Mouse (Mus musculus) adrenal gland, adult 2 months (tissue): ENCODE results near the gene Flywch1. TPM values are rescaled to one million over a fixed set of nuclear protein-coding genes. Genes with fewer than 3 reads are reported as not detected.

Source experiments
- DNase-seq: peaks from one replicate; pipeline ENCODE4 v3.0.0; 2021
- polyA plus RNA-seq: library from polyadenylated mRNA; depleted of rRNA; stranded (reverse); fragments of >200 nt; gene quantifications from 2 replicates; pipeline ENCODE4 v1.2.3, GENCODE M21; 2012; rRNA removed
- total RNA-seq, 2 experiments: library from RNA; stranded (reverse); gene quantifications; 2 replicates each; pipeline ENCODE4 v1.2.3; 2021

The Flywch1 gene
- total and polyA plus RNA-seq, 3 experiments: 45.8 to 85.0 (median 61.8) TPM

DNA sequence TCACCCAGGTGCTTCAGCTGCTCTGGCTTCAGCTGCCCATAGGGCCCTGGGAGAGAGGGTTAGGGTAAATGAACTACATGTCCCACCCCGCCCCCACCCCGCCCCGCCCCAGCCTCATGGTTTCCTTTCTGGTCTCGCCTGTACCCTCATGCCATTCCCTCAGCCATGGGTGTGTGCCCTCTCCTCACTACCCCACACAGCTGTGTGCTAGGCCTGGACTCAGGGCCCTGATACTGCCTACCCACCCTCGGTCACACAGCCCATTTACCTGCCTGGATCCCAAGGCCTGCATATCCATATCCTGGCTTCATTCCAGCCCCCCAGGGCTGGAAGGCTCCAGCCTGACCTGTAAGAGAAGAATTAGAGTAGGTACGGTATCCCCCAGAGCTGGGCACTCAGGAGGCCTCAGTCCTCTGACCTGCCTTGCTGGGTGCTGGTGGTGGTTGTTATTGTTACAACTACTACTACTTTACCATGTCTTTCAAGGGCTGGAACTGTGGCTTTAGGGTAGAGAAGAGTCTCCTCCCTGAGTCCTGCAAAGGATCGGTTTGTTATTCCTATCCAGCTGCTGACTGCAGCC lies 65.8 kb downstream of the Flywch1 start:
- DNase-seq: no peak

DNA sequence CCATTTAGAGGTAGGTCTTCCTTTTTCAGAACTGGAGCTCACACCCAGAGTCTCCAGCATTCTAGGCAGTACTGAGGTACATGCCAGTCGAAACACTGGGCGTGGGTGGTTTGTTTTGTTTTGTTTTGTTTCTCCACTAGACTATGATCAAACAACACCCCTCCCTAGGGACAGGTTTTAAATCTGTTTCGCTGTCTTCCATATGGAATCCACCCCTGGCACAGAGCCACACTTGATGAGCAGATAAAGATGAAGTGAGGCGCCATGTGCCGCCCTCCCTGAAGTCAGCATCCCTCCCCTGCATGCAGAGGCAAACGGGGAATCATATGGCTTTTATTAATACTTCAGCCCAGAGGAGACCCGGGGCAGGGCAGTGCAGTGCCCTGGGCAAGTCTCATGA lies 66.7 kb downstream of the Flywch1 start:
- DNase-seq: no peak

DNA sequence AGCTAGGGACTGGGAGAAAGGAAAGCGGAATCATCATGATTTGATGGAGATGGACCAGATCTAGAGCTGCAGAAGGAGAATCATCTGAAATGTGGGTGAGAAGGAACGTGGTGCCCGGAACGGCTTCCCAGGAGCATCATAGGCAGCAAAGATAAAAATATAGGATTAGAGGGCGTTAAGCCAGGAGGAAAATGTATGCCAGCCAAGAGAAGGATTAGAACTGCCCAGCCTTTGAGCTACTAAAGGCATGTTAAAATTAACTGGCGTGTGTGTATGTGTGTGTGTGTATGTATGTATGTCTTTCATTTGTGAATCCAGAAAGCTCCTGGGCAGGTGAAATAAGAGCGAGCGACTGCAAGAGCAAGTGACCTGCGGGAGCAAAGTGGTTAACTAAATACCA lies 68.1 kb downstream of the Flywch1 start:
- DNase-seq: no peak

Other genes with a start within 250 kb of the Flywch1 start
- gene Zfp213, start 207.4 kb downstream of the Flywch1 start, total RNA-seq: 10 to 100 TPM; 11.0 to 11.6 TPM
- 25.5 and 28.1 TPM in 2 replicates for gene Zfp213, start 207.4 kb downstream of the Flywch1 start, polyA plus RNA-seq
- 10 to 100 TPM in 1 of 2 experiments, 1 to 10 TPM in 1; 6.6 to 12.4 TPM for gene Zfp13, start 172.1 kb downstream of the Flywch1 start, total RNA-seq
- gene Zfp13, start 172.1 kb downstream of the Flywch1 start, polyA plus RNA-seq: 25.1 and 25.4 TPM in 2 replicates
- gene Zscan10, start 170.7 kb downstream of the Flywch1 start, total RNA-seq: not detected
- gene Zscan10, start 170.7 kb downstream of the Flywch1 start, polyA plus RNA-seq: 0.04 TPM in 1 of 2 replicates, not detected in the other
- under 1 TPM in 1 of 2 experiments, not detected in 1; 0.10 TPM for gene Mmp25, start 126.3 kb downstream of the Flywch1 start, total RNA-seq
- gene Mmp25, start 126.3 kb downstream of the Flywch1 start, polyA plus RNA-seq: 0.13 and 0.42 TPM in 2 replicates
- gene Bicdl2, start 111.1 kb downstream of the Flywch1 start, total RNA-seq: not detected
- not detected in 2 replicates for gene Bicdl2, start 111.1 kb downstream of the Flywch1 start, polyA plus RNA-seq
- 100 to 1,000 TPM; 170 to 228 TPM for gene Hcfc1r1, start 98.0 kb downstream of the Flywch1 start, total RNA-seq
- 747 and 838 TPM in 2 replicates for gene Hcfc1r1, start 98.0 kb downstream of the Flywch1 start, polyA plus RNA-seq
- 10 to 100 TPM; 19.5 to 36.7 TPM for gene Thoc6, start 97.7 kb downstream of the Flywch1 start, total RNA-seq
- 28.1 and 30.6 TPM in 2 replicates for gene Thoc6, start 97.7 kb downstream of the Flywch1 start, polyA plus RNA-seq
- 100 to 1,000 TPM; 147 to 270 TPM for gene Tnfrsf12a, start 94.1 kb downstream of the Flywch1 start, total RNA-seq
- 83.4 and 96.8 TPM in 2 replicates for gene Tnfrsf12a, start 94.1 kb downstream of the Flywch1 start, polyA plus RNA-seq
- gene Cldn6, start 92.4 kb downstream of the Flywch1 start, total RNA-seq: not detected
- not detected in 2 replicates for gene Cldn6, start 92.4 kb downstream of the Flywch1 start, polyA plus RNA-seq
- gene Cldn9, start 87.6 kb downstream of the Flywch1 start, total RNA-seq: under 1 TPM in 1 of 2 experiments, not detected in 1; 0.21 TPM
- 0.09 and 0.13 TPM in 2 replicates for gene Cldn9, start 87.6 kb downstream of the Flywch1 start, polyA plus RNA-seq
- gene 1520401A03Rik, start 48.8 kb downstream of the Flywch1 start, total RNA-seq: 10 to 100 TPM in 1 of 2 experiments, 1 to 10 TPM in 1; 2.5 to 18.2 TPM
- gene 1520401A03Rik, start 48.8 kb downstream of the Flywch1 start, polyA plus RNA-seq: 1.8 and 2.4 TPM in 2 replicates
- gene Pkmyt1, start 45.3 kb downstream of the Flywch1 start, total RNA-seq: 1 to 10 TPM; 2.8 to 2.9 TPM
- 21.8 and 23.1 TPM in 2 replicates for gene Pkmyt1, start 45.3 kb downstream of the Flywch1 start, polyA plus RNA-seq
- gene Paqr4, start 30.7 kb downstream of the Flywch1 start, total RNA-seq: 10 to 100 TPM in 1 of 2 experiments, 1 to 10 TPM in 1; 7.6 to 17.6 TPM
- 33.3 and 37.8 TPM in 2 replicates for gene Paqr4, start 30.7 kb downstream of the Flywch1 start, polyA plus RNA-seq
- not detected for gene Kremen2, start 25.8 kb downstream of the Flywch1 start, total RNA-seq
- gene Kremen2, start 25.8 kb downstream of the Flywch1 start, polyA plus RNA-seq: 0.28 and 0.54 TPM in 2 replicates
- 1 to 10 TPM; 4.3 to 6.7 TPM for gene Flywch2, start 14.5 kb upstream of the Flywch1 start, total RNA-seq
- 8.7 and 12.0 TPM in 2 replicates for gene Flywch2, start 14.5 kb upstream of the Flywch1 start, polyA plus RNA-seq
- 100 to 1,000 TPM; 322 to 545 TPM for gene Srrm2, start 18.9 kb upstream of the Flywch1 start, total RNA-seq
- gene Srrm2, start 18.9 kb upstream of the Flywch1 start, polyA plus RNA-seq: 1,031 and 1,277 TPM in 2 replicates
- 100 to 1,000 TPM; 447 to 451 TPM for gene Elob, start 57.5 kb upstream of the Flywch1 start, total RNA-seq
- gene Elob, start 57.5 kb upstream of the Flywch1 start, polyA plus RNA-seq: 513 and 552 TPM in 2 replicates
- not detected for gene Prss33, start 64.5 kb upstream of the Flywch1 start, total RNA-seq
- gene Prss33, start 64.5 kb upstream of the Flywch1 start, polyA plus RNA-seq: 0.10 and 0.24 TPM in 2 replicates
- not detected for gene Prss32, start 72.3 kb upstream of the Flywch1 start, total RNA-seq
- 0.06 TPM in 1 of 2 replicates, not detected in the other for gene Prss32, start 72.3 kb upstream of the Flywch1 start, polyA plus RNA-seq
- gene Prss41, start 72.6 kb upstream of the Flywch1 start, total RNA-seq: under 1 TPM; 0.35 to 0.45 TPM
- 0.28 and 0.90 TPM in 2 replicates for gene Prss41, start 72.6 kb upstream of the Flywch1 start, polyA plus RNA-seq
- gene Prss21, start 96.5 kb upstream of the Flywch1 start, total RNA-seq: not detected
- gene Prss21, start 96.5 kb upstream of the Flywch1 start, polyA plus RNA-seq: not detected in 2 replicates
- not detected for gene Dcpp1, start 109.3 kb upstream of the Flywch1 start, total RNA-seq
- gene Dcpp1, start 109.3 kb upstream of the Flywch1 start, polyA plus RNA-seq: not detected in 2 replicates
- gene Dcpp2, start 109.3 kb upstream of the Flywch1 start, total RNA-seq: not detected
- not detected in 2 replicates for gene Dcpp2, start 109.3 kb upstream of the Flywch1 start, polyA plus RNA-seq
- gene Dcpp3, start 145.9 kb upstream of the Flywch1 start, total RNA-seq: not detected
- gene Dcpp3, start 145.9 kb upstream of the Flywch1 start, polyA plus RNA-seq: not detected in 2 replicates
- not detected for gene Sbp, start 170.1 kb upstream of the Flywch1 start, total RNA-seq
- not detected in 2 replicates for gene Sbp, start 170.1 kb upstream of the Flywch1 start, polyA plus RNA-seq
- not detected for gene Sbpl, start 183.7 kb upstream of the Flywch1 start, total RNA-seq
- not detected in 2 replicates for gene Sbpl, start 183.7 kb upstream of the Flywch1 start, polyA plus RNA-seq
- under 1 TPM; 0.21 to 0.26 TPM for gene Prss30, start 209.0 kb upstream of the Flywch1 start, total RNA-seq
- gene Prss30, start 209.0 kb upstream of the Flywch1 start, polyA plus RNA-seq: 0.63 and 0.74 TPM in 2 replicates
- not detected for gene Prss22, start 226.5 kb upstream of the Flywch1 start, total RNA-seq
- gene Prss22, start 226.5 kb upstream of the Flywch1 start, polyA plus RNA-seq: not detected in 2 replicates